Mouse (Mus musculus) effector memory CD4-positive, alpha-beta T cell, adult 5 months (primary cell): ENCODE measurements around the gene Mtnr1b. TPM values are rescaled to one million over a fixed set of nuclear protein-coding genes. Genes with fewer than 3 reads are reported as not detected.

Experiments
- polyA plus RNA-seq: library from polyadenylated mRNA; unstranded; fragments of 100-300 nt; shearing (Covaris generic); gene quantifications from one replicate; pipeline ENCODE4 v1.2.1, GENCODE M21; 2017

The Mtnr1b gene
- polyA plus RNA-seq, result not detected

GRCm38 (mm10) chr9:15874506-15875160, at the start of gene Mtnr1b:
Gene Mtnr1b, minus strand, starts transcription at chr9:15874556.

Other genes starting within 250 kb of the Mtnr1b start
- 0.41 TPM for gene Deup1, start 246.6 kb downstream of the Mtnr1b start, polyA plus RNA-seq
- gene Slc36a4, start 164.8 kb downstream of the Mtnr1b start, polyA plus RNA-seq, result 7.8 TPM